Mouse (Mus musculus): ENCODE results near the gene Gm21866.
"Not testable (repeated sequence)": the region's sequence is repeated elsewhere in the genome, so short reads cannot be mapped to it uniquely, and the experiment has no call there.

Gene Gm21866

GRCm38 (mm10) chrY:13465479-13465878, at the start of gene Gm21866:
Gm21866 (minus strand) TSS chrY:13465579.
- DNase-seq (ENCODE audit: low read depth, low spot score), result not testable (repeated sequence)

- DNase-seq (ENCODE audit: low read depth, low spot score), result not testable (repeated sequence)
Measured at GRCm38 (mm10) chrY:13493726-13494125, 28.3 kb upstream of the Gm21866 start, which contains the start of gene Gm20773. Gm20773 (plus strand) TSS chrY:13494026.

Data from retina, adult 2 months (tissue).